Mouse (Mus musculus) heart, postnatal 10 days (tissue): ENCODE measurements around the gene Acaca. TPM values are rescaled to one million over a fixed set of nuclear protein-coding genes. Genes with fewer than 3 reads are reported as not detected.
"Not testable (repeated sequence)": the region's sequence is repeated elsewhere in the genome, so short reads cannot be mapped to it uniquely, and the experiment has no call there.

Source experiments
- DNase-seq, 2 experiments: peaks; one replicate each; pipeline ENCODE4 v3.0.0; 2021
- intact Hi-C: fragments of 180-260 bp; cut with DNase I; formaldehyde crosslinking; loops from one replicate; pipeline ENCODE4 v1.15.1; 2025
- total RNA-seq, 2 experiments: library from RNA; stranded (reverse); gene quantifications; 2 replicates each; pipeline ENCODE4 v1.2.3; 2021

The Acaca gene
- total RNA-seq, 2 experiments from 2014 or later: 15.6 to 16.6 TPM

- intact Hi-C loops: no loop called here
- DNase-seq: no peak
Observed at GRCm38 (mm10) chr11:84375951-84376496, 246.6 kb downstream of the Acaca start.

- intact Hi-C loops: no loop called here
- DNase-seq: no peak
Observed at GRCm38 (mm10) chr11:84376510-84377365, 247.3 kb downstream of the Acaca start.

- no peak for DNase-seq
- intact Hi-C loops: no loop called here
Observed at GRCm38 (mm10) chr11:84382450-84382849, 253.0 kb downstream of the Acaca start.

GRCm38 (mm10) chr11:84383891-84384290 lies 254.4 kb downstream of the Acaca start:
- DNase-seq: no peak
- intact Hi-C loops: no loop called here

- intact Hi-C loops: no loop called here
- peak; percentile 48 to 58 for DNase-seq
Observed at GRCm38 (mm10) chr11:84389332-84389731, 259.9 kb downstream of the Acaca start.

- no peak for DNase-seq
- intact Hi-C loops: loop anchor here (5.0 kb wide), 1 partner anchor 129 kb away; no protein-coding TSS in a partner anchor
Observed at GRCm38 (mm10) chr11:84391126-84391525, 261.7 kb downstream of the Acaca start.

GRCm38 (mm10) chr11:84392066-84392465 lies 262.6 kb downstream of the Acaca start:
- intact Hi-C loops: loop anchor here (5.0 kb wide), 1 partner anchor 130 kb away; no protein-coding TSS in a partner anchor

GRCm38 (mm10) chr11:84393571-84393970 lies 264.1 kb downstream of the Acaca start:
- intact Hi-C loops: loop anchor here (5.0 kb wide), 1 partner anchor 131 kb away; no protein-coding TSS in a partner anchor
- no peak for DNase-seq

More at GRCm38 (mm10) chr11:84392066-84392465, 262.6 kb downstream of the Acaca start:
- not testable (repeated sequence) for DNase-seq

GRCm38 (mm10) chr11:84395010-84395409 lies 265.5 kb downstream of the Acaca start:
- DNase-seq: peak; percentile 34 to 39

GRCm38 (mm10) chr11:84406733-84407132 lies 277.3 kb downstream of the Acaca start:
- intact Hi-C loops: no loop called here
- DNase-seq: no peak

More at GRCm38 (mm10) chr11:84395010-84395409, 265.5 kb downstream of the Acaca start:
- intact Hi-C loops: no loop called here

- no peak for DNase-seq
- intact Hi-C loops: no loop called here
Observed at GRCm38 (mm10) chr11:84410383-84410782, 280.9 kb downstream of the Acaca start.

GRCm38 (mm10) chr11:84410879-84411641 lies 281.6 kb downstream of the Acaca start:
- intact Hi-C loops: no loop called here

GRCm38 (mm10) chr11:84411642-84412018 lies 282.2 kb downstream of the Acaca start:
- intact Hi-C loops: no loop called here
- no peak for DNase-seq

More at GRCm38 (mm10) chr11:84410879-84411641, 281.6 kb downstream of the Acaca start:
- no peak for DNase-seq

GRCm38 (mm10) chr11:84412201-84412934 lies 282.9 kb downstream of the Acaca start:
- DNase-seq: no peak
- intact Hi-C loops: no loop called here

GRCm38 (mm10) chr11:84413111-84413510 lies 283.6 kb downstream of the Acaca start:
- intact Hi-C loops: no loop called here
- no peak for DNase-seq

GRCm38 (mm10) chr11:84420779-84421178 lies 291.3 kb downstream of the Acaca start:
- intact Hi-C loops: loop anchor here (10.0 kb wide), 1 partner anchor 136 kb away; no protein-coding TSS in a partner anchor

GRCm38 (mm10) chr11:84425736-84426632 lies 296.5 kb downstream of the Acaca start:
- no peak for DNase-seq
- intact Hi-C loops: loop anchor here (5.0 to 10.0 kb wide), 3 partner anchors 141 to 391 kb away; partner anchors contain the start of gene Mrm1

More at GRCm38 (mm10) chr11:84420779-84421178, 291.3 kb downstream of the Acaca start:
- DNase-seq: no peak

- intact Hi-C loops: loop anchor here (5.0 to 10.0 kb wide), 3 partner anchors 142 to 391 kb away; partner anchors contain the start of gene Mrm1
- DNase-seq: no peak
Observed at GRCm38 (mm10) chr11:84426633-84426998, 297.1 kb downstream of the Acaca start.

GRCm38 (mm10) chr11:84429581-84429980 lies 300.1 kb downstream of the Acaca start:
- intact Hi-C loops: loop anchor here (1.0 to 10.0 kb wide), 4 partner anchors 145 to 388 kb away; partner anchors contain the start of gene Mrm1
- DNase-seq: peak; percentile 34 to 47
